Mouse (Mus musculus): Measurements from ENCODE around the gene Gsta2. TPM values are rescaled to one million over a fixed set of nuclear protein-coding genes. Genes with fewer than 3 reads are reported as not detected.
"Not testable (repeated sequence)": the region's sequence is repeated elsewhere in the genome, so short reads cannot be mapped to it uniquely, and the experiment has no call there.

Gene Gsta2
- polyA plus RNA-seq, 1 experiment from 2014 or later, result 0.21 TPM

- not testable (repeated sequence) for H3K9ac ChIP-seq; H3K27me3 ChIP-seq (ENCODE audit: insufficient read depth, low read length); H3K4me3 ChIP-seq (ENCODE audit: low read depth, low read length); H3K4me2 ChIP-seq; H3K36me3 ChIP-seq (ENCODE audit: insufficient read depth); H3K27ac ChIP-seq (ENCODE audit: low read depth); H3K4me1 ChIP-seq (ENCODE audit: insufficient read depth); H3K9me3 ChIP-seq (ENCODE audit: low read depth, low read length)
- WGBS, result 6% methylated on average over 6 of the region's 6 CpGs
- ATAC-seq (ENCODE audit: insufficient read depth) (0 out of 2 replicates have a peak, but pooled peaks have one; percentile 35), DNase-seq (peak; percentile 78)
- peak; percentile 80 for TF ChIP-seq CTCF (IDR thresholded peaks at IDR 0.05; ENCODE audit: low read depth)
Measured at GRCm38 (mm10) chr9:78296089-78296488, 59.5 kb downstream of the Gsta2 start.

GRCm38 (mm10) chr9:78294781-78295180 lies 60.8 kb downstream of the Gsta2 start:
- H3K4me1 ChIP-seq (ENCODE audit: insufficient read depth); H3K27ac ChIP-seq (ENCODE audit: low read depth); DNase-seq; H3K36me3 ChIP-seq (ENCODE audit: insufficient read depth); H3K4me2 ChIP-seq; H3K9ac ChIP-seq; H3K4me3 ChIP-seq (ENCODE audit: low read depth, low read length); H3K27me3 ChIP-seq (ENCODE audit: insufficient read depth, low read length); H3K9me3 ChIP-seq (ENCODE audit: low read depth, low read length); ATAC-seq (ENCODE audit: insufficient read depth): not testable (repeated sequence)
- WGBS, result 73% methylated on average over 5 of the region's 7 CpGs

GRCm38 (mm10) chr9:78293683-78294082 lies 61.9 kb downstream of the Gsta2 start:
- not testable (repeated sequence) for H3K4me1 ChIP-seq (ENCODE audit: insufficient read depth); H3K36me3 ChIP-seq (ENCODE audit: insufficient read depth); DNase-seq; H3K9ac ChIP-seq; H3K27ac ChIP-seq (ENCODE audit: low read depth); H3K27me3 ChIP-seq (ENCODE audit: insufficient read depth, low read length); H3K9me3 ChIP-seq (ENCODE audit: low read depth, low read length); H3K4me2 ChIP-seq; ATAC-seq (ENCODE audit: insufficient read depth); H3K4me3 ChIP-seq (ENCODE audit: low read depth, low read length)
- WGBS, result 78% methylated on average over 1 of the region's 1 CpGs

- not testable (repeated sequence) for H3K4me1 ChIP-seq (ENCODE audit: insufficient read depth); H3K27me3 ChIP-seq (ENCODE audit: insufficient read depth, low read length); H3K9me3 ChIP-seq (ENCODE audit: low read depth, low read length); H3K4me3 ChIP-seq (ENCODE audit: low read depth, low read length); DNase-seq; H3K9ac ChIP-seq; H3K36me3 ChIP-seq (ENCODE audit: insufficient read depth); H3K4me2 ChIP-seq; H3K27ac ChIP-seq (ENCODE audit: low read depth)
- ATAC-seq (ENCODE audit: insufficient read depth), result peak; percentile 84
- 45% methylated on average over 8 of the region's 8 CpGs for WGBS
Measured at GRCm38 (mm10) chr9:78292462-78292861, 63.1 kb downstream of the Gsta2 start.

GRCm38 (mm10) chr9:78289723-78290122 lies 65.9 kb downstream of the Gsta2 start, which contains the start of gene Gm10639:
Gene Gm10639, plus strand, starts transcription at chr9:78289923.
- not testable (repeated sequence) for H3K4me1 ChIP-seq (ENCODE audit: insufficient read depth); H3K9me3 ChIP-seq (ENCODE audit: low read depth, low read length); H3K36me3 ChIP-seq (ENCODE audit: insufficient read depth); H3K27me3 ChIP-seq (ENCODE audit: insufficient read depth, low read length); H3K9ac ChIP-seq; H3K27ac ChIP-seq (ENCODE audit: low read depth); ATAC-seq (ENCODE audit: insufficient read depth); DNase-seq; H3K4me2 ChIP-seq; H3K4me3 ChIP-seq (ENCODE audit: low read depth, low read length)
- 70% methylated on average over 3 of the region's 3 CpGs for WGBS

- H3K4me3 ChIP-seq (ENCODE audit: low read depth, low read length); DNase-seq; H3K4me2 ChIP-seq; H3K36me3 ChIP-seq (ENCODE audit: insufficient read depth); H3K9ac ChIP-seq; H3K9me3 ChIP-seq (ENCODE audit: low read depth, low read length); H3K27me3 ChIP-seq (ENCODE audit: insufficient read depth, low read length); H3K27ac ChIP-seq (ENCODE audit: low read depth); H3K4me1 ChIP-seq (ENCODE audit: insufficient read depth); ATAC-seq (ENCODE audit: insufficient read depth): not testable (repeated sequence)
- WGBS, result 46% methylated on average over 1 of the region's 1 CpGs
Measured at GRCm38 (mm10) chr9:78289063-78289462, 66.5 kb downstream of the Gsta2 start.

GRCm38 (mm10) chr9:78282002-78282711 lies 73.4 kb downstream of the Gsta2 start:
- H3K9ac ChIP-seq; H3K9me3 ChIP-seq (ENCODE audit: low read depth, low read length); H3K4me1 ChIP-seq (ENCODE audit: insufficient read depth); H3K36me3 ChIP-seq (ENCODE audit: insufficient read depth); H3K27ac ChIP-seq (ENCODE audit: low read depth); H3K4me2 ChIP-seq; H3K27me3 ChIP-seq (ENCODE audit: insufficient read depth, low read length); H3K4me3 ChIP-seq (ENCODE audit: low read depth, low read length): not testable (repeated sequence)
- DNase-seq (peak; percentile 25), ATAC-seq (ENCODE audit: insufficient read depth) (peak; percentile 60; the same call in 1 of the 2 replicates)
- WGBS, result 62% methylated on average over 3 of the region's 4 CpGs

Other genes with a start within 250 kb of the Gsta2 start
- gene Fbxo9, start 246.7 kb downstream of the Gsta2 start, polyA plus RNA-seq (2014; fragmentation: Nextera tagmentation; extraction: Ambion mirVana), result 40.5 and 41.8 TPM in 2 replicates
- 22.9 and 23.2 TPM in 2 replicates for gene Ick, start 246.6 kb downstream of the Gsta2 start, polyA plus RNA-seq (2014; fragmentation: Nextera tagmentation; extraction: Ambion mirVana)
- 48.4 and 58.0 TPM in 2 replicates for gene Gsta4, start 173.0 kb downstream of the Gsta2 start, polyA plus RNA-seq (2014; fragmentation: Nextera tagmentation; extraction: Ambion mirVana)
- gene Gsta1, start 125.1 kb downstream of the Gsta2 start, polyA plus RNA-seq (2014; fragmentation: Nextera tagmentation; extraction: Ambion mirVana), result not detected in 2 replicates
- not detected in 2 replicates for gene Gm3776, start 98.7 kb downstream of the Gsta2 start, polyA plus RNA-seq (2014; fragmentation: Nextera tagmentation; extraction: Ambion mirVana)
- gene Gm10639, start 65.9 kb downstream of the Gsta2 start, polyA plus RNA-seq (2014; fragmentation: Nextera tagmentation; extraction: Ambion mirVana), result not detected in 2 replicates
- not detected in 2 replicates for gene Omt2a, start 41.0 kb downstream of the Gsta2 start, polyA plus RNA-seq (2014; fragmentation: Nextera tagmentation; extraction: Ambion mirVana)
- not detected in 2 replicates for gene Omt2b, start 28.2 kb downstream of the Gsta2 start, polyA plus RNA-seq (2014; fragmentation: Nextera tagmentation; extraction: Ambion mirVana)
- gene Dppa5a, start 12.4 kb upstream of the Gsta2 start, polyA plus RNA-seq (2014; fragmentation: Nextera tagmentation; extraction: Ambion mirVana), result not detected in 2 replicates
- gene Ooep, start 22.9 kb upstream of the Gsta2 start, polyA plus RNA-seq (2014; fragmentation: Nextera tagmentation; extraction: Ambion mirVana), result 1.7 and 2.9 TPM in 2 replicates
- gene Ddx43, start 40.0 kb upstream of the Gsta2 start, polyA plus RNA-seq (2014; fragmentation: Nextera tagmentation; extraction: Ambion mirVana), result 0.14 and 0.18 TPM in 2 replicates
- gene Cgas, start 87.4 kb upstream of the Gsta2 start, polyA plus RNA-seq (2014; fragmentation: Nextera tagmentation; extraction: Ambion mirVana), result 3.1 and 3.4 TPM in 2 replicates
- gene Mto1, start 92.4 kb upstream of the Gsta2 start, polyA plus RNA-seq (2014; fragmentation: Nextera tagmentation; extraction: Ambion mirVana), result 25.0 and 26.8 TPM in 2 replicates
- 0.38 and 1.0 TPM in 2 replicates for gene Gm17324, start 93.0 kb upstream of the Gsta2 start, polyA plus RNA-seq (2014; fragmentation: Nextera tagmentation; extraction: Ambion mirVana)
- gene Eef1a1, start 133.4 kb upstream of the Gsta2 start, polyA plus RNA-seq (2014; fragmentation: Nextera tagmentation; extraction: Ambion mirVana), result 5,431 and 5,487 TPM in 2 replicates
- 12.2 and 12.7 TPM in 2 replicates for gene Slc17a5, start 232.3 kb upstream of the Gsta2 start, polyA plus RNA-seq (2014; fragmentation: Nextera tagmentation; extraction: Ambion mirVana)